Mouse (Mus musculus) heart, adult 2 months (tissue): Measurements from ENCODE around the gene Macrod2.

Source experiments
- CTCF ChIP-seq: fragments of 200-600 bp; IDR thresholded peaks from 2 replicates; pipeline ENCODE4 v1.8.1; 2022; ENCODE audit warnings: antibody characterized with exemption, mild to moderate bottlenecking, moderate library complexity
- POLR2A ChIP-seq: fragments of 200-500 bp; IDR thresholded peaks from 2 replicates; pipeline ENCODE4 v1.6.1; 2011; ENCODE audit warnings: mild to moderate bottlenecking, low read depth, low read length, control low read depth; ENCODE audit not compliant: insufficient read depth

- no peak for TF ChIP-seq POLR2A
- no peak for TF ChIP-seq CTCF
Measured at GRCm38 (mm10) chr2:141673405-141673804, 1278.3 kb downstream of the Macrod2 start.
